8 mouse cellular contexts compared by ENCODE assay signal in genomic region chr12:33146622-33147433, GRCm38 (mm10). TPM values are rescaled to one million over a fixed set of nuclear protein-coding genes. Genes with fewer than 3 reads are reported as not detected.
DNase-seq lines count a peak whose midpoint lies in the region; ATAC-seq and TF ChIP-seq lines count a peak whose summit lies in the region.

No protein-coding gene starts in this region.

- H3K4me1 ChIP-seq in heart, embryonic 10.5 days: peaks cover 24% of the 10 kb centered on the region
- H3K4me1 ChIP-seq in CH12.LX (ENCODE audit: control insufficient read depth in 1 of 2, insufficient read depth in 2 of 2): peaks cover 4 to 51% of the 10 kb centered on the region in 2 experiments; a peak in 3 of 4 replicates
- H3K4me1 ChIP-seq in embryonic facial prominence, embryonic 12.5 days: peaks cover 13% of the 10 kb centered on the region
- peaks cover 23% of the 10 kb centered on the region for H3K4me1 ChIP-seq in hindbrain, embryonic 16.5 days (ENCODE audit: control insufficient read depth, insufficient read depth, low read depth, low read length)
- peaks cover 26% of the 10 kb centered on the region for H3K4me1 ChIP-seq in midbrain, embryonic 10.5 days

- no peaks in the 10 kb centered on the region for H3K9me3 ChIP-seq in heart, embryonic 10.5 days
- no peaks in the 10 kb centered on the region for H3K9me3 ChIP-seq in CH12.LX (replicated peaks; ENCODE audit: low read length)
- no peaks in the 10 kb centered on the region for H3K9me3 ChIP-seq in embryonic facial prominence, embryonic 12.5 days
- no peaks in the 10 kb centered on the region for H3K9me3 ChIP-seq in hindbrain, embryonic 16.5 days (ENCODE audit: control insufficient read depth, low read length)
- H3K9me3 ChIP-seq in midbrain, embryonic 10.5 days (replicated peaks): no peaks in the 10 kb centered on the region

- TF ChIP-seq CTCF in CH12.LX (conservative IDR thresholded peaks at IDR 0.05 in 1 of 2, IDR thresholded peaks at IDR 0.05 in 1 of 2; ENCODE audit: low read depth in 2 of 2, low read length in 2 of 2): no peak

- peaks cover 90% of the 10 kb centered on the region for H3K79me2 ChIP-seq in CH12.LX (replicated peaks; ENCODE audit: control insufficient read depth, extremely low read depth, insufficient read depth, poor library complexity, severe bottlenecking)

- DNase-seq in heart, embryonic 10.5 days (ENCODE audit: low spot score): no peak
- DNase-seq in heart, postnatal 36 days: no peak
- peak; percentile 80 for DNase-seq in CH12.LX (ENCODE audit: extremely low read depth)
- DNase-seq in midbrain, embryonic 10.5 days (ENCODE audit: low spot score): no peak
- peak; percentile 54 for DNase-seq in thymus, postnatal 4 days
- no peak for DNase-seq in spleen, postnatal 4 days (ENCODE audit: low spot score in 2 of 2)

- H3K4me2 ChIP-seq in CH12.LX (ENCODE audit: insufficient read depth, low read depth, poor library complexity, severe bottlenecking): peak overlapping the region; percentile 95
- peak overlapping the region; percentile 85 for H3K4me2 ChIP-seq in embryonic facial prominence, embryonic 12.5 days (replicated peaks)
- peak overlapping the region; percentile 85 for H3K4me2 ChIP-seq in hindbrain, embryonic 16.5 days (ENCODE audit: low read length)

- TF ChIP-seq RAD21 in CH12.LX (IDR thresholded peaks at IDR 0.05; ENCODE audit: low read depth, low read length): no peak

- H3K9ac ChIP-seq in CH12.LX (ENCODE audit: insufficient read depth, low read depth): peak overlapping the region; percentile 61
- peak overlapping the region; percentile 65 for H3K9ac ChIP-seq in embryonic facial prominence, embryonic 12.5 days
- peak overlapping the region; percentile 63 for H3K9ac ChIP-seq in hindbrain, embryonic 16.5 days (ENCODE audit: low read depth, low read length)

- peak; percentile 78 for TF ChIP-seq POLR2A in CH12.LX (IDR thresholded peaks at IDR 0.05; ENCODE audit: low read depth, low read length)

- H3K27me3 ChIP-seq in heart, embryonic 10.5 days (ENCODE audit: insufficient read depth, poor library complexity, severe bottlenecking): peaks cover 20% of the 10 kb centered on the region
- no peaks in the 10 kb centered on the region for H3K27me3 ChIP-seq in CH12.LX (replicated peaks)
- H3K27me3 ChIP-seq in embryonic facial prominence, embryonic 12.5 days: 0 out of 2 replicates have a peak, but pooled peaks cover 6% of the 10 kb centered on the region
- no peaks in the 10 kb centered on the region for H3K27me3 ChIP-seq in hindbrain, embryonic 16.5 days (replicated peaks; ENCODE audit: control insufficient read depth, insufficient read depth, low read length)
- peaks cover 26% of the 10 kb centered on the region for H3K27me3 ChIP-seq in midbrain, embryonic 10.5 days (ENCODE audit: low read depth, poor library complexity, severe bottlenecking)

- dilution Hi-C loops in CH12.LX (cut with MboI; ENCODE audit: extremely low pct_ligation_motif_present, extremely low pct_unique_long_range_greater_than_20kb, low sequenced_read_pairs): no loop called here

- in situ Hi-C loops in CH12.LX (cut with MboI; ENCODE audit: low pct_ligation_motif_present, low pct_unique_long_range_greater_than_20kb, low sequenced_read_pairs): no loop called here

- TF ChIP-seq EP300 in CH12.LX (IDR thresholded peaks at IDR 0.05; ENCODE audit: low read length): no peak

- H3K27ac ChIP-seq in heart, embryonic 10.5 days: peak overlapping the region; percentile 95
- no peak overlapping the region for H3K27ac ChIP-seq in CH12.LX (ENCODE audit: insufficient read depth, low read depth)
- no peak overlapping the region for H3K27ac ChIP-seq in embryonic facial prominence, embryonic 12.5 days
- H3K27ac ChIP-seq in hindbrain, embryonic 16.5 days (ENCODE audit: low read depth, low read length): no peak overlapping the region
- peak overlapping the region; percentile 92 for H3K27ac ChIP-seq in midbrain, embryonic 10.5 days (replicated peaks)

- no peaks in the 10 kb centered on the region for H3K36me3 ChIP-seq in heart, embryonic 10.5 days
- peaks cover 5 to 29% of the 10 kb centered on the region in 2 experiments for H3K36me3 ChIP-seq in CH12.LX (replicated peaks in 1 of 2; ENCODE audit: control insufficient read depth in 1 of 2, insufficient read depth in 1 of 2, low read length in 1 of 2)
- H3K36me3 ChIP-seq in embryonic facial prominence, embryonic 12.5 days: no peaks in the 10 kb centered on the region
- H3K36me3 ChIP-seq in hindbrain, embryonic 16.5 days (ENCODE audit: control insufficient read depth, insufficient read depth, low read length): no peaks in the 10 kb centered on the region
- H3K36me3 ChIP-seq in midbrain, embryonic 10.5 days: no peaks in the 10 kb centered on the region

- 7% methylated on average over 29 of the region's 29 CpGs for WGBS in heart, embryonic 10.5 days
- 6% methylated on average over 29 of the region's 29 CpGs for WGBS in embryonic facial prominence, embryonic 12.5 days
- 6% methylated on average over 29 of the region's 29 CpGs for WGBS in hindbrain, embryonic 16.5 days
- 4% methylated on average over 29 of the region's 29 CpGs for WGBS in midbrain, embryonic 10.5 days

- peak; percentile 45; the same call in 1 of the 2 replicates for ATAC-seq in embryonic facial prominence, embryonic 12.5 days (ENCODE audit: insufficient number of reproducible peaks, insufficient read depth, low FRiP score, low TSS enrichment)
- ATAC-seq in hindbrain, embryonic 16.5 days: peak; percentile 76

- peak overlapping the region; percentile 79 for H3K4me3 ChIP-seq in heart, embryonic 10.5 days
- peak overlapping the region; percentile 83 to 98 (median 87) for H3K4me3 ChIP-seq in CH12.LX (replicated peaks in 1 of 3; ENCODE audit: low read depth in 2 of 3, low read length in 2 of 3, poor library complexity in 1 of 3)
- peak overlapping the region; percentile 77 for H3K4me3 ChIP-seq in embryonic facial prominence, embryonic 12.5 days
- peak overlapping the region; percentile 67 for H3K4me3 ChIP-seq in hindbrain, embryonic 16.5 days (ENCODE audit: low read length)
- H3K4me3 ChIP-seq in midbrain, embryonic 10.5 days: peak overlapping the region; percentile 74

- intact Hi-C loops in heart, postnatal 36 days (cut with DNase I): loop anchor here (1.0 to 5.0 kb wide), 5 partner anchors 36 to 235 kb away; no protein-coding TSS in a partner anchor

TF ChIP-seq in CH12.LX, 34 proteins besides CTCF, POLR2A, EP300 and RAD21 (continues in another document):
- TF ChIP-seq TCF12 (IDR thresholded peaks at IDR 0.05; ENCODE audit: low read depth, low read length): peak; percentile 68; the same call in 1 of the 2 replicates
- TF ChIP-seq MAFK (IDR thresholded peaks at IDR 0.05; ENCODE audit: insufficient replicate concordance, low read length): no peak
- TF ChIP-seq TBP (conservative IDR thresholded peaks at IDR 0.05; ENCODE audit: low read depth, low read length): no peak
- TF ChIP-seq ZC3H11A (IDR thresholded peaks at IDR 0.05; ENCODE audit: low read depth, low read length): no peak
- TF ChIP-seq BHLHE40 (IDR thresholded peaks at IDR 0.05; ENCODE audit: low read depth, low read length): no peak
- TF ChIP-seq ELF1 (IDR thresholded peaks at IDR 0.05; ENCODE audit: low read depth, low read length): no peak
- 0 out of 2 replicates have a peak, but pooled peaks have one; percentile 20 for TF ChIP-seq HCFC1 (IDR thresholded peaks at IDR 0.05; ENCODE audit: low read depth, low read length)
- TF ChIP-seq MEF2A (IDR thresholded peaks at IDR 0.05; ENCODE audit: borderline replicate concordance, low read depth, low read length): no peak
- peak; percentile 7; the same call in 1 of the 2 replicates for TF ChIP-seq SIN3A (IDR thresholded peaks at IDR 0.05; ENCODE audit: low read length)
- TF ChIP-seq JUN (IDR thresholded peaks at IDR 0.05; ENCODE audit: insufficient read depth, low read depth, low read length): no peak
- no peak; the same call in none of the 2 replicates for TF ChIP-seq MXI1 (IDR thresholded peaks at IDR 0.05; ENCODE audit: low read depth, low read length)
- TF ChIP-seq ZNF384 (IDR thresholded peaks at IDR 0.05; ENCODE audit: low read depth, low read length): no peak
- TF ChIP-seq RCOR1 (conservative IDR thresholded peaks at IDR 0.05; ENCODE audit: low read depth, low read length): no peak; the same call in 1 of the 2 replicates
- peak; percentile 56 for TF ChIP-seq MYC (IDR thresholded peaks at IDR 0.05; ENCODE audit: low read depth, low read length)
- no peak for TF ChIP-seq USF2 (conservative IDR thresholded peaks at IDR 0.05; ENCODE audit: low read depth, low read length)
- peak; percentile 66; the same call in 1 of the 2 replicates for TF ChIP-seq MAX (IDR thresholded peaks at IDR 0.05; ENCODE audit: low read length)
- TF ChIP-seq ETS1 (conservative IDR thresholded peaks at IDR 0.05; ENCODE audit: low read depth, low read length): no peak
- no peak for TF ChIP-seq IRF4 (IDR thresholded peaks at IDR 0.05; ENCODE audit: low read depth, low read length)
- no peak for TF ChIP-seq E2F4 (IDR thresholded peaks at IDR 0.05; ENCODE audit: insufficient replicate concordance, low read depth, low read length)
- TF ChIP-seq JUND (conservative IDR thresholded peaks at IDR 0.05; ENCODE audit: low read depth, low read length): no peak
- no peak for TF ChIP-seq USF1 (IDR thresholded peaks at IDR 0.05; ENCODE audit: low read depth, low read length)

RNA-seq across cellular contexts. Expression of gene Atxn7l1, which starts 0.7 kb away (rescaled TPM):
- 11.5 and 13.6 TPM in 2 replicates for polyA plus RNA-seq in heart, embryonic 10.5 days (2016; fragmentation: Nextera tagmentation; extraction: Ambion mirVana)
- total RNA-seq in heart, postnatal 36 days (2021): 10 to 100 TPM; 18.3 to 20.5 TPM
- total RNA-seq in CH12.LX (2012; rRNA removed) (8.6 and 9.7 TPM in 2 replicates), CH12.LX (2014; rRNA removed) (8.2 and 9.0 TPM in 2 replicates)
- polyA plus RNA-seq in CH12.LX (2012; ENCODE audit: insufficient read length, low read depth): 51.3 and 55.7 TPM in 2 replicates
- 10.9 and 13.9 TPM in 2 replicates for polyA plus RNA-seq in embryonic facial prominence, embryonic 12.5 days (2016; fragmentation: Nextera tagmentation; extraction: Ambion mirVana)
- 18.7 and 25.1 TPM in 2 replicates for polyA plus RNA-seq in hindbrain, embryonic 16.5 days (2015; fragmentation: Nextera tagmentation; extraction: Ambion mirVana)
- polyA plus RNA-seq in midbrain, embryonic 10.5 days (2016; fragmentation: Nextera tagmentation; extraction: Ambion mirVana): 10.0 and 10.6 TPM in 2 replicates

RNA-seq across cellular contexts. Expression of gene Cdhr3, which starts 54.2 kb away (rescaled TPM):
- polyA plus RNA-seq in heart, embryonic 10.5 days (2016; fragmentation: Nextera tagmentation; extraction: Ambion mirVana): 0.43 and 0.59 TPM in 2 replicates
- under 1 TPM in 1 of 2 experiments, not detected in 1; 0.39 TPM for total RNA-seq in heart, postnatal 36 days (2021)
- total RNA-seq in CH12.LX (2012; rRNA removed): not detected in 2 replicates
- 0.09 and 0.16 TPM in 2 replicates for total RNA-seq in CH12.LX (2014; rRNA removed)
- 0.79 and 1.3 TPM in 2 replicates for polyA plus RNA-seq in CH12.LX (2012; ENCODE audit: insufficient read length, low read depth)
- not detected in 2 replicates for polyA plus RNA-seq in embryonic facial prominence, embryonic 12.5 days (2016; fragmentation: Nextera tagmentation; extraction: Ambion mirVana)
- polyA plus RNA-seq in hindbrain, embryonic 16.5 days (2015; fragmentation: Nextera tagmentation; extraction: Ambion mirVana): 0.25 and 0.40 TPM in 2 replicates
- not detected in 2 replicates for polyA plus RNA-seq in midbrain, embryonic 10.5 days (2016; fragmentation: Nextera tagmentation; extraction: Ambion mirVana)

Comparison
In these comparisons a context has a peak if more than half of its experiments do, and no peak if none do; other contexts are left out.
1. DNase-seq: peak in CH12.LX (single experiment) and thymus, postnatal 4 days (single experiment); none in heart, embryonic 10.5 days (single experiment), heart, postnatal 36 days (0 of 2), midbrain, embryonic 10.5 days (single experiment) and spleen, postnatal 4 days (0 of 2).
2. H3K27ac ChIP-seq: peak in heart, embryonic 10.5 days (single experiment) and midbrain, embryonic 10.5 days (single experiment); none in CH12.LX (single experiment), embryonic facial prominence, embryonic 12.5 days (single experiment) and hindbrain, embryonic 16.5 days (single experiment).
3. Peak in every context shown above with its lines, with median percentiles within 50 percentile points of each other: H3K4me3 ChIP-seq, H3K4me2 ChIP-seq and H3K9ac ChIP-seq.